Mouse (Mus musculus) ES-E14 (cell line): ENCODE measurements around the gene Fkbp4. TPM values are rescaled to one million over a fixed set of nuclear protein-coding genes. Genes with fewer than 3 reads are reported as not detected.
A peak's percentile ranks its signal among the peaks of the same experiment; 100 is the strongest.

Source experiments
- DNase-seq: peaks from one replicate; pipeline ENCODE4 v3.0.0-alpha.2; 2013; ENCODE audit warnings: low read depth, low spot score
- H3K27ac ChIP-seq: 2 replicates; pipeline ENCODE4 v1.5.1; 2012; ENCODE audit warnings: low read depth, mild to moderate bottlenecking, low read length, moderate library complexity, mixed read lengths; ENCODE audit not compliant: poor library complexity, insufficient read depth, severe bottlenecking
- H3K36me3 ChIP-seq: 2 replicates; pipeline ENCODE4 v1.6.1; 2012; ENCODE audit warnings: mild to moderate bottlenecking, low read length, moderate library complexity, mixed read lengths; ENCODE audit not compliant: control insufficient read depth, poor library complexity, insufficient read depth, severe bottlenecking
- H3K4me1 ChIP-seq, 2 experiments: fragments of 150-350 bp in 1 of 2; sonication (generic) in 1 of 2; 2 replicates each; pipeline ENCODE4 v1.6.1; 2012; ENCODE audit warnings: low read length in 2 of 2, mild to moderate bottlenecking in 1 of 2, mixed read lengths in 1 of 2; ENCODE audit not compliant: control insufficient read depth in 2 of 2, insufficient read depth in 2 of 2, poor library complexity in 1 of 2
- H3K4me3 ChIP-seq, 2 experiments: fragments of 150-350 bp in 1 of 2; sonication (generic) in 1 of 2; 2 replicates each; pipeline ENCODE4 v1.5.1; 2012; ENCODE audit warnings: low read length in 2 of 2, low read depth in 1 of 2, mild to moderate bottlenecking in 1 of 2, mixed read lengths in 1 of 2; ENCODE audit not compliant: insufficient read depth in 1 of 2, poor library complexity in 1 of 2, severe bottlenecking in 1 of 2
- H3K9ac ChIP-seq: 2 replicates; pipeline ENCODE4 v1.6.1; 2012; ENCODE audit warnings: low read depth, mild to moderate bottlenecking, low read length, mixed read lengths; ENCODE audit not compliant: poor library complexity, insufficient read depth, severe bottlenecking
- H3K9me3 ChIP-seq: fragments of 150-350 bp; sonication (generic); 2 replicates; pipeline ENCODE4 v1.6.1; 2012; ENCODE audit warnings: low read depth, mild to moderate bottlenecking, low read length; ENCODE audit not compliant: control insufficient read depth, insufficient read depth
- CHD2 ChIP-seq: IDR thresholded peaks from 2 replicates; pipeline ENCODE4 v1.6.1; 2014; ENCODE audit warnings: mild to moderate bottlenecking, low read depth, low read length, inconsistent platforms
- HCFC1 ChIP-seq: IDR thresholded peaks from 2 replicates; pipeline ENCODE4 v1.6.1; 2012; ENCODE audit warnings: low read length, inconsistent platforms, borderline replicate concordance; ENCODE audit not compliant: insufficient read depth
- MAFK ChIP-seq: IDR thresholded peaks from 2 replicates; pipeline ENCODE4 v1.6.1; 2014; ENCODE audit warnings: mild to moderate bottlenecking, low read depth, low read length, inconsistent platforms; ENCODE audit not compliant: insufficient read depth
- ZC3H11A ChIP-seq: IDR thresholded peaks from 2 replicates; pipeline ENCODE4 v1.6.1; 2012; ENCODE audit warnings: low read depth, mild to moderate bottlenecking, inconsistent platforms, low read length, borderline replicate concordance
- ZNF384 ChIP-seq: IDR thresholded peaks from 2 replicates; pipeline ENCODE4 v1.6.1; 2012; ENCODE audit warnings: low read depth, low read length, inconsistent platforms
- in situ Hi-C, 2 experiments: fragments of 600-800 bp; cut with MboI; formaldehyde crosslinking; loops; one replicate each; pipeline ENCODE4 v1.15.1; 2025; ENCODE audit warnings: low sequenced_read_pairs in 2 of 2, inconsistent platforms in 1 of 2; ENCODE audit not compliant: unreplicated experiment in 2 of 2
- total RNA-seq: library from RNA; depleted of rRNA; stranded (reverse); fragments of 300-350 nt; gene quantifications from 2 replicates; pipeline ENCODE4 v1.2.3, GENCODE M21; 2012

The Fkbp4 gene
- total RNA-seq, 1 experiment: 396 TPM

GRCm38 (mm10) chr6:128474112-128474511 is 35.6 kb upstream of the Fkbp4 start:
- DNase-seq: no peak
- in situ Hi-C loops: no loop called here
- no peak overlapping the region for H3K27ac ChIP-seq
- no peak overlapping the region for H3K9ac ChIP-seq
- H3K9me3 ChIP-seq: no peaks in the 10 kb centered on the region
- no peak overlapping the region for H3K4me3 ChIP-seq
- H3K36me3 ChIP-seq: peaks cover 2% of the 10 kb centered on the region; the same call in 1 of the 2 replicates
- peaks cover 2 to 22% of the 10 kb centered on the region in 2 experiments; a peak in 3 of 4 replicates for H3K4me1 ChIP-seq
- no peak for TF ChIP-seq MAFK
- TF ChIP-seq ZC3H11A: no peak
- TF ChIP-seq ZNF384: no peak
- no peak for TF ChIP-seq CHD2
- no peak for TF ChIP-seq HCFC1

- Histone ChIP-seq H3K9ac (no peak overlapping the region), H3K4me1 (peaks cover 13 to 19% of the 10 kb centered on the region in 2 experiments), H3K9me3 (no peaks in the 10 kb centered on the region), H3K4me3 (no peak overlapping the region), H3K36me3 (0 out of 2 replicates have a peak, but pooled peaks cover 2% of the 10 kb centered on the region), H3K27ac (no peak overlapping the region)
- in situ Hi-C loops: no loop called here
- TF ChIP-seq ZNF384: no peak
- no peak for TF ChIP-seq CHD2
- TF ChIP-seq HCFC1: no peak
- no peak for DNase-seq
Observed at GRCm38 (mm10) chr6:128469451-128469850, 31.0 kb upstream of the Fkbp4 start.

GRCm38 (mm10) chr6:128467298-128467697 is 28.8 kb upstream of the Fkbp4 start:
- Histone ChIP-seq H3K27ac (no peak overlapping the region; the same call in 1 of the 2 replicates), H3K4me3 (no peak overlapping the region), H3K9me3 (no peaks in the 10 kb centered on the region), H3K36me3 (no peaks in the 10 kb centered on the region), H3K4me1 (peaks cover 13% of the 10 kb centered on the region in 2 experiments), H3K9ac (no peak overlapping the region)
- peak; percentile 76 for DNase-seq
- in situ Hi-C loops: no loop called here
- TF ChIP-seq ZC3H11A: no peak
- TF ChIP-seq MAFK: no peak
- no peak for TF ChIP-seq HCFC1
- TF ChIP-seq CHD2: no peak
- no peak for TF ChIP-seq ZNF384

- H3K4me3 ChIP-seq: peak overlapping the region; percentile 40 to 65
- TF ChIP-seq ZC3H11A (no peak), ZNF384 (no peak), CHD2 (no peak), MAFK (no peak), HCFC1 (no peak)
- peak overlapping the region; percentile 75 for H3K9ac ChIP-seq
- H3K9me3 ChIP-seq: no peaks in the 10 kb centered on the region
- H3K27ac ChIP-seq: peak overlapping the region; percentile 88; the same call in 1 of the 2 replicates
- no peak for DNase-seq
- in situ Hi-C loops: no loop called here
- H3K4me1 ChIP-seq: peaks cover 13 to 15% of the 10 kb centered on the region in 2 experiments
- H3K36me3 ChIP-seq: no peaks in the 10 kb centered on the region
Observed at GRCm38 (mm10) chr6:128466563-128466962, 28.1 kb upstream of the Fkbp4 start.

GRCm38 (mm10) chr6:128466043-128466442 is 27.6 kb upstream of the Fkbp4 start:
- peak; percentile 66 for DNase-seq
- Histone ChIP-seq H3K36me3 (no peaks in the 10 kb centered on the region), H3K27ac (peak overlapping the region; percentile 88; the same call in 1 of the 2 replicates), H3K4me1 (peaks cover 13 to 20% of the 10 kb centered on the region in 2 experiments), H3K9ac (no peak overlapping the region), H3K4me3 (peak overlapping the region in 1 of 2 experiments; percentile 65; a peak in 2 of 4 replicates), H3K9me3 (no peaks in the 10 kb centered on the region)
- no peak for TF ChIP-seq MAFK
- TF ChIP-seq ZNF384: no peak
- TF ChIP-seq CHD2: no peak
- no peak for TF ChIP-seq ZC3H11A
- TF ChIP-seq HCFC1: no peak
- in situ Hi-C loops: no loop called here
